Mouse (Mus musculus) midbrain, embryonic 16.5 days (tissue): ENCODE results near the gene Tent4b. TPM values are rescaled to one million over a fixed set of nuclear protein-coding genes. Genes with fewer than 3 reads are reported as not detected.

Experiments used
- ATAC-seq: fragments of 200-750 bp; cut with Nextera tagmentation; 2 replicates; pipeline ENCODE4 v1.8.0; 2017; ENCODE audit warnings: moderate TSS enrichment
- H3K27ac ChIP-seq: fragments of 300-500 bp; sonication (generic); 2 replicates; pipeline ENCODE4 v1.5.1; 2014; ENCODE audit warnings: mild to moderate bottlenecking, low read length, mixed read lengths
- H3K27me3 ChIP-seq: fragments of 300-500 bp; sonication (generic); 2 replicates; pipeline ENCODE4 v1.6.1; 2014; ENCODE audit warnings: low read depth, low read length, mixed read lengths; ENCODE audit not compliant: control insufficient read depth, insufficient read depth
- H3K36me3 ChIP-seq: fragments of 300-500 bp; sonication (generic); 2 replicates; pipeline ENCODE4 v1.6.1; 2014; ENCODE audit warnings: mild to moderate bottlenecking, low read length, moderate library complexity, mixed read lengths; ENCODE audit not compliant: control insufficient read depth, insufficient read depth
- H3K4me1 ChIP-seq: fragments of 300-500 bp; sonication (generic); 2 replicates; pipeline ENCODE4 v1.6.1; 2014; ENCODE audit warnings: mild to moderate bottlenecking, low read length, mixed read lengths; ENCODE audit not compliant: control insufficient read depth, insufficient read depth
- H3K4me2 ChIP-seq: fragments of 300-500 bp; sonication (generic); 2 replicates; pipeline ENCODE4 v1.6.1; 2014; ENCODE audit warnings: mild to moderate bottlenecking, low read length, mixed read lengths
- H3K4me3 ChIP-seq: fragments of 300-500 bp; sonication (generic); 2 replicates; pipeline ENCODE4 v1.5.1; 2014; ENCODE audit warnings: low read depth, mild to moderate bottlenecking, low read length, moderate library complexity, mixed read lengths
- H3K9ac ChIP-seq: fragments of 300-500 bp; sonication (generic); 2 replicates; pipeline ENCODE4 v1.6.1; 2014; ENCODE audit warnings: low read depth, low read length, mixed read lengths
- H3K9me3 ChIP-seq: fragments of 300-500 bp; sonication (generic); replicated peaks from 2 replicates; pipeline ENCODE4 v1.6.1; 2014; ENCODE audit warnings: mild to moderate bottlenecking, low read length, mixed read lengths; ENCODE audit not compliant: control insufficient read depth, poor library complexity, severe bottlenecking
- WGBS: fragments of 180-500 bp; shearing (Covaris S2); extraction: QIAGEN DNeasy Blood & Tissue Kit; methylation state at CpG from one replicate; pipeline ENCODE4 v1.1.7; 2014; 5-methylcytosine and 5-hydroxymethylcytosine counted together
- polyA plus RNA-seq: library from polyadenylated mRNA; unstranded; fragments of >200 nt; fragmentation: Nextera tagmentation; extraction: Ambion mirVana; gene quantifications from 2 replicates; pipeline ENCODE4 v1.2.1, GENCODE M21; 2015

Gene Tent4b
- polyA plus RNA-seq, 1 experiment from 2014 or later: 11.0 TPM

GRCm38 (mm10) chr8:88290326-88291304 is 91.6 kb downstream of the Tent4b start:
- WGBS: 84% methylated on average over 13 of the region's 13 CpGs
- Histone ChIP-seq H3K36me3 (no peaks in the 10 kb centered on the region), H3K9me3 (no peaks in the 10 kb centered on the region), H3K27me3 (no peaks in the 10 kb centered on the region), H3K9ac (no peak overlapping the region), H3K4me3 (no peak overlapping the region), H3K27ac (no peak overlapping the region), H3K4me1 (no peaks in the 10 kb centered on the region), H3K4me2 (no peak overlapping the region)
- ATAC-seq: no peak

- H3K9ac ChIP-seq: no peak overlapping the region
Measured at GRCm38 (mm10) chr8:88291305-88291690, 92.3 kb downstream of the Tent4b start.

GRCm38 (mm10) chr8:88292926-88293325 is 93.9 kb downstream of the Tent4b start:
- Histone ChIP-seq H3K27me3 (no peaks in the 10 kb centered on the region), H3K4me1 (no peaks in the 10 kb centered on the region), H3K4me3 (no peak overlapping the region), H3K9ac (no peak overlapping the region), H3K9me3 (no peaks in the 10 kb centered on the region), H3K36me3 (no peaks in the 10 kb centered on the region), H3K27ac (no peak overlapping the region), H3K4me2 (no peak overlapping the region)
- ATAC-seq: no peak
- WGBS: 97% methylated on average over 3 of the region's 3 CpGs

More at GRCm38 (mm10) chr8:88291305-88291690, 92.3 kb downstream of the Tent4b start:
- Histone ChIP-seq H3K4me1 (no peaks in the 10 kb centered on the region), H3K9me3 (no peaks in the 10 kb centered on the region), H3K27me3 (no peaks in the 10 kb centered on the region), H3K27ac (no peak overlapping the region), H3K4me3 (no peak overlapping the region), H3K36me3 (no peaks in the 10 kb centered on the region), H3K4me2 (no peak overlapping the region)
- 91% methylated on average over 11 of the region's 11 CpGs for WGBS
- ATAC-seq: no peak

GRCm38 (mm10) chr8:88293590-88294356 is 94.8 kb downstream of the Tent4b start:
- Histone ChIP-seq H3K9ac (no peak overlapping the region), H3K9me3 (no peaks in the 10 kb centered on the region), H3K4me1 (no peaks in the 10 kb centered on the region), H3K36me3 (no peaks in the 10 kb centered on the region), H3K4me3 (no peak overlapping the region), H3K4me2 (no peak overlapping the region), H3K27me3 (no peaks in the 10 kb centered on the region), H3K27ac (no peak overlapping the region)
- no peak for ATAC-seq
- WGBS: 91% methylated on average over 9 of the region's 9 CpGs

GRCm38 (mm10) chr8:88294977-88295376 is 96.0 kb downstream of the Tent4b start:
- WGBS: 100% methylated on average over 2 of the region's 2 CpGs

GRCm38 (mm10) chr8:88297976-88298732 is 99.1 kb downstream of the Tent4b start:
- no peaks in the 10 kb centered on the region for H3K9me3 ChIP-seq
- no peaks in the 10 kb centered on the region for H3K4me1 ChIP-seq
- H3K27me3 ChIP-seq: no peaks in the 10 kb centered on the region
- no peak overlapping the region for H3K4me2 ChIP-seq
- 73% methylated on average over 12 of the region's 12 CpGs for WGBS
- H3K9ac ChIP-seq: no peak overlapping the region
- H3K27ac ChIP-seq: no peak overlapping the region
- H3K36me3 ChIP-seq: no peaks in the 10 kb centered on the region
- H3K4me3 ChIP-seq: no peak overlapping the region
- no peak for ATAC-seq

More at GRCm38 (mm10) chr8:88294977-88295376, 96.0 kb downstream of the Tent4b start:
- no peak for ATAC-seq
- Histone ChIP-seq H3K4me1 (no peaks in the 10 kb centered on the region), H3K27me3 (no peaks in the 10 kb centered on the region), H3K27ac (no peak overlapping the region), H3K9me3 (no peaks in the 10 kb centered on the region), H3K4me2 (no peak overlapping the region), H3K4me3 (no peak overlapping the region), H3K9ac (no peak overlapping the region), H3K36me3 (no peaks in the 10 kb centered on the region)

- H3K4me2 ChIP-seq: no peak overlapping the region
- ATAC-seq: no peak
- no peak overlapping the region for H3K4me3 ChIP-seq
- WGBS: 87% methylated on average over 10 of the region's 10 CpGs
- no peak overlapping the region for H3K27ac ChIP-seq
- no peaks in the 10 kb centered on the region for H3K27me3 ChIP-seq
- H3K4me1 ChIP-seq: no peaks in the 10 kb centered on the region
- H3K9ac ChIP-seq: no peak overlapping the region
- no peaks in the 10 kb centered on the region for H3K36me3 ChIP-seq
- no peaks in the 10 kb centered on the region for H3K9me3 ChIP-seq
Measured at GRCm38 (mm10) chr8:88298733-88299103, 99.7 kb downstream of the Tent4b start.

- H3K4me3 ChIP-seq: no peak overlapping the region
- H3K27me3 ChIP-seq: no peaks in the 10 kb centered on the region
- H3K9ac ChIP-seq: no peak overlapping the region
- no peaks in the 10 kb centered on the region for H3K36me3 ChIP-seq
- no peak overlapping the region for H3K4me2 ChIP-seq
- ATAC-seq: no peak
- no peaks in the 10 kb centered on the region for H3K4me1 ChIP-seq
- 82% methylated on average over 10 of the region's 10 CpGs for WGBS
- H3K27ac ChIP-seq: no peak overlapping the region
- H3K9me3 ChIP-seq: no peaks in the 10 kb centered on the region
Measured at GRCm38 (mm10) chr8:88299907-88300603, 101.0 kb downstream of the Tent4b start.
